Mouse (Mus musculus) thymus, postnatal 10 days (tissue): ENCODE measurements at regions not wholly inside any gene's neighbourhood (a gene's known extent, or its start where the extent isn't known, plus 50 kb on each side); places are given as distances from the start of the nearest gene placed in this dataset.

Experiments used
- DNase-seq, 2 experiments: peaks; one replicate each; pipeline ENCODE4 v3.0.0; 2021; ENCODE audit warnings: low spot score in 2 of 2

GRCm38 (mm10) chr2:50932936-50933335 lies 216.0 kb downstream of the Rnd3 start:
- no peak for DNase-seq

- no peak for DNase-seq
These were observed 227.9 kb downstream of the Rnd3 start for GRCm38 (mm10) chr2:50921002-50921401.

DNA sequence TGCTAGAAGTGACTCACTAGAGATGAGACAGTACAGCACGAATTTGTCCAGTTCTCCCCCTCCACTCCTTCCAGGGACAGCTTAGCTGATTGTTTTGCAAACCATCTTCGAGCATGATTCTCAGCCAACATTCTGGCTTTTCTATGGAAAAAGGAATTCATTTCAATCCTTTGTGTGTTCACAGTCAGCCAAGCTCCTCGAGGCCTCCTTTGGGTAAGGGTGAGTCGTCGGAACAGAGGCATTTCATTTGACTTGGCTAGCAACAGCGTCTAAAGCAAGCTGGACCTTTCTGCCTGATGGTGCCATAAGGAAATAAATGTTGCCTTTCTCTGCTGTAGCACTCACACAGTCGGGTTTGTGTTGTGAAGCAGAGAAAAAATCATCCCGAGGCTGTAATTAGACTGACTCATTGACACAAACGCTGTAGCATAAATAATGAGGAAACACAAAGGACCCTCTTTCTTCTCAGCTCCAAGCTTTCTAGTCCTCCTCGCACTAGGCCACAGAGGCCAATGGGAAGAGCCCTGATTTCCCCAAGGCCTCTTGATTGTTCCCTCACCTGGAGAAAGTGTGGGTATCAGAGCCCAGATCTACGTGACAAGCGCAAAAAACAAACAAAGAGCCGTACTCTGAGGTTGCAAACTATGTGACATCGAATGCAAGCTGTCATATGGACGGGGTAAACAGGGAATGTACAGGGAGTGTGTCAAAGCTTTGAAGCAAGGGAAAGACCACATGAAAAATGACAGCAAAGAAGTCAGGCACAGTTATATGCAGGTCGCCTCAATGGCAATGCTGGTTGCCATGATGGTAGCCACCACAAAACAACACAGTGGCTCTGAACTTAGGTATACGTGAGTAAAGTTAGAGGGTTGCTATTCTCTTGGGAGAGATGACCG lies 232.3 kb downstream of the Rnd3 start:
- no peak for DNase-seq

GRCm38 (mm10) chr2:50915149-50915548 lies 233.8 kb downstream of the Rnd3 start:
- DNase-seq = no peak

- DNase-seq = no peak
These were observed 234.7 kb downstream of the Rnd3 start for GRCm38 (mm10) chr2:50914176-50914575.

DNA sequence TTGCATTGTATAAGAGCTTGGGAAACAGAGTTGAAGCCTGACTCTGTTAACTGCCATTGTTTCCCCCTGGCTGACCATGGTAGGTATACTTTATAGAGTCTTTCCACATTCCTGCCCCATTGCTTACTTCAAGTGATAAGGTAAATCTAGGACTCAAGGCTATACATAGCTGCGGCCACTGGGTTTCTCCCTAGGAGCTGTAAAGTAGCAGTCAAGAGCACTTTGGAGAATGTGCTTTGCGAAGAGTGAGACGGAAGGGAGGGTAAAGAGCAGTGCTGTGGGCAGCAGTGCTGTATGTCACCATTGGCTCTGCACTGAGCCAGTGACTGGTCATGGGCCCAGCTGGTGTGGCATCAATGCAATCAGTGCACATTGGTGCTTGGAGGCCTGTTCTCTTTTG lies 240.1 kb downstream of the Rnd3 start:
- DNase-seq = no peak

DNA sequence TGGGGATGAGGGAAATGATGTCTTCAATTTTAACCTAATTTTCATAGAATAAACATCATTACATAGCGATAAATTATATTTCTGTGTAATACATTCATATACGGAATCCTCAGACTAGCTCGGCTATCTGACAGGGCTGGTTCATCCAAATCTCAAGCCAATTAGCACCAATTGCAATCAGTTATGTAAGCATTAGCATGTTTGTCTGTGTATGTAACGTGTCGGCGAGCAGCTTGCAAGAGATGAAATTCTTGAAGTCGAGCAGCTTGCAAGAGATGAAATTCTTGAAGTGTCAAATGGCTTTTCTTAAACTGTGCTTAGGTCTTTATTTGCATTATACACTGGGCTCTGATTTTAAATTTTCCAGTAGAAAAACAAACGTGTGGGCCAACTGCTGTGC lies 246.2 kb downstream of the Rnd3 start:
- no peak for DNase-seq

DNA sequence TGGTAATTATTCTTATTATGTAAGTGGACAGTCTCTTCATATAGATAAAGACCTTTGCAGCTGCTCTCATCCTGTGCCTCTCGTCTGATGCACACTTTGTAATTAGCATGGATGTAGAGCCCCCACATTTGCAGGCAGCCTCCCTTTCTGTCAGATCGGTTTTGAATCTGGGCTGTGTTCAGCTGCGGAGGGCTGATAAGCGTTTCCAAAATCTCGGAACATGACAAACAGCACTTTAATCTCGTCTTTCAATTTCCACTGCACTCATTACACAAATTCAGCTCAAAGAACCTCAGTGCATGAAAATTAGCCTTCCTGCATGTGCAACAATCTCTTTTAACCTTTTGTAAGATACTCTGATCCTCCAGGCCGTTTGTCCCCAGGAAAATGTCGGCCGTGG lies 246.7 kb downstream of the Rnd3 start:
- no peak for DNase-seq

DNA sequence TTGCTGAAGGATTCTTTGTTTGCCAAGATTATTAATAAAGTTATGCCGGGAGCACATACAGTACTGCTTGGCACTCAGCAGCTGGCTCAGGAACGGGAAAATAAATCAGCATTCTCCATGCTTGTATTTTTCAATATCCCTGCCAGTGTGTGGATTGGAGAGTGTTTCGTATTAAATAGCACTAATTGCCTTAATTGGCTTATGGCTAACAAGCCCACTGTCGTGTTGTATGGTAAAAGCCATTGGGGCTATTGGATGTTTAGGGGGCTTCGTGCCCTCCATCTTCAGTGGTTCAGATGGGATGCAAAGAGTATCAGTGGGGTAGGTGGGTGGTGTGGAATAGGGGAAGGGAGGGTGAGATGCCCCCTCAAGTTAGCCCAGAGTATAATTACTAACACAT lies 259.9 kb downstream of the Rnd3 start:
- DNase-seq = no peak

GRCm38 (mm10) chr2:50887954-50888353 lies 261.0 kb downstream of the Rnd3 start:
- no peak for DNase-seq

DNA sequence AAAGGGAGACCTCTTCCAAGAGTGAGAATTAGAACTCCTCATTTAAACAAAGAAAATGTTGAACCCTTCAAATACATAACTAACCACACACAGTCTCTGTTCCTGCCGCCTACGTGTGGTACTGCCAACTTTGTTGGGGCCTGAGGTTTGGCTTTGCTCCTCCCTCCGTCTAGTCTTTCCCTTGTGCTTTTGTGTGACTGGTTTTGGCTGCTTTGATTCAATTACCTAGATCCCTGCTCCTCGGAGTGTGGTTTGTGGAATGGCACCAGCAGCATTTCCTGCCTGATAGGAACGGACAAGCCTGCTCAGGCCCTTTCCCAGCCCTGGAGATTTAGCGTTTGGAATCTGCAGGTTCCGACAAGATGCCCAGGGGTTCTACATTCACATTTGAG lies 263.0 kb downstream of the Rnd3 start:
- DNase-seq = no peak

DNA sequence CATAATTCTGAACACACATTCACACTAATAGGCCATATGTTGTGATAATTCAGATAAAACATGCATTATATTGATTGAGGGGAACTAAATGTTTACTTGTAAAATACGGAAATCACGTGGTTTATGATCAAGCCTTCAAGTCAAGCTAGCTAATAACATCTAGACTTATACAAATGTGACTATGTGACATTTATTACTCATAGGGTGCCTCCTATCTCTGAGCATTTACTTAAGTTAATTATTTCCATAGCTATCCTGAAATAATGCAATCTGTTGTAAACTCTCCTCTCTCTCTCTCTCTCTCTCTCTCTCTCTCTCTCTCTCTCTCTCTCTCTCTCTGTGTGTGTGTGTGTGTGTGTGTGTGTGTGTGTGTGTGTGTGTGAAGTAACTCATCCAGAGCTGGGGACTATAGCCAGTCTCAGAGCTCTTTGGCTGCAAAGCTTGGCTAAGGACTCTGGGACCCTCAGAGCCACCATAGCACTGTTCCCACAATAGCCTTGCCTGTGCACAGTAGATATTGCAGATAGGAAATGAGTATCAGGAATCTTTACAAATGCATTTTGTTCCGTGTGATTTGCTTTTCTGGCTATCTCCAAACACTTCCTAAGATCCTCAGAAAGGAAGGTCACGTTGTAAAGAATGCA lies 263.5 kb downstream of the Rnd3 start:
- no peak for DNase-seq

DNA sequence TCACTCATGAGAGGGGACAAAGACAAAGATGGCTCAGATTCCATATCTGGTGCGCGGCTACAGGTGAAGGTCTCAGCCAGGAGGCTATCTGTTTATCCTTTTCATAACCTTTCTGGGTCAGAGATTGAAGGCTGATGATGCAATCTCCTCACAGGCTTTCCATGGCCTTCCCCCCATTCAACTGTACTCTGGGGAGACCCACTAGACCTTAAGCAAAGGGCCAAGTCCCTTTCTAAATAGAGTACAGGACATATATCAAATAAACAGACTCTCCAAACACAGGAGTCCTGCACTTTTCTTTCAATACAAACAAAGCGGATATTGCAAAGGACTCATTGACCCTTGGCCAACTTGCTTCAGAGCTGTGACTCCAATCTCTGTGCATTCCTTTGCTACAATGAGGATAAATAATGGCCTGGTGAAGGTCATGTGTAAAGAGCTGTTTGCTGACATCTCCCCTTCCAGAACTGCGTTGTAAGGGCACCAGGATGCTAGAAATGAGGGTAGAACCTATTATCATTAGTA lies 267.3 kb downstream of the Rnd3 start:
- no peak for DNase-seq

- DNase-seq = no peak
These were observed 268.1 kb downstream of the Rnd3 start for GRCm38 (mm10) chr2:50880806-50881205.

- no peak for DNase-seq
These were observed 271.2 kb downstream of the Rnd3 start for GRCm38 (mm10) chr2:50877716-50878115.

DNA sequence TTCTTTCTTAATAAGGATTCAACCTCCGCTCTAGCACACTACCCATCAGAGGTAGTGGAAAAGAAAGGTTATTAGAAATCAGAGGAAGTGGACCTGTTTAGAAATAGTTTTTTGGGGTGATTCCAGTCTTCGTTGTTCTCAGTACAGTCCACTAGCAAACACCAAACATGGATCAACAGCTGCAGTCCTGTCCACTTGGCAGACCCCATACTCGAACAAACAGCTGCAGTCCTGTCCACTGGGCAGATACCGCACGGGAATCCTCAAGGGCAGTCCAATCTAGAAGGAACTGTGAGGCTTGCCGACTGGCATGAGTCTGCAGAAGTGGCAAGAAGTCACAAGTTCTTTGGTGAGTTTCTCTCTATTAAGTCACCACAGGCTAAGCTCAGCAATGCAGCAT lies 273.8 kb downstream of the Rnd3 start:
- DNase-seq = no peak

DNA sequence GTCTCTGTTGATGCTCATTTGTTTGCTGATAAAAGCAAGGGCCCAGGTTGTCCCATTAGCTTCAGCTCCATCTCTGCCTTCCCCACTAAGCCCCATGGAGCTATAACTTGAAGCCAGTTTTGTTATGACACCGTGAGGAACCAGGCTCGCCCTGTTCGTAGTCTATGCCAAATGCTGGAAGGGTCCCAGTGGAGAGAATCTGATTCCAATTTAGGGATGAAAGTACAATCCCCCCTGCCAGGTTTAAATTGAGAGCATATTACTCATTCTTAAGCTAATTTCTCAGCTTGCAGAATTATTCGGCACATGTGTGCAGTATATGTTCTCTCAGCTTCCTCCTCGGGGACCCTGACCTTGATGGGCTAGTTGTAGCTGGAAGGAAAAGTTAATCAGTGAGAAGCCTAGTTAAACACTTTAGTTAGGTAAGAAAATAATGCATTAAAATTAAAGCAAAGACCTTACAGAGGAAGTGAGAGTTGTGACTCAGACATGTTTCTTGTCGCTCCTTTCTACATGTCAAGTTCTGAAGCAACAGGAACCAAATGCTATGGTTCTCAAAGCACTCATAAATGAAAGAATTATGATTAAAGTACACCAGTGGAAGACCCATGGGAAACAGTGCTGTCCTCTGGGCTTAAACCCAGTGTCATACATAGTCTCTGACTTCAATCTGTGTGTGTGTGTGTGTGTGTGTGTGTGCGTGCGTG lies 295.2 kb downstream of the Rnd3 start:
- no peak for DNase-seq

DNA sequence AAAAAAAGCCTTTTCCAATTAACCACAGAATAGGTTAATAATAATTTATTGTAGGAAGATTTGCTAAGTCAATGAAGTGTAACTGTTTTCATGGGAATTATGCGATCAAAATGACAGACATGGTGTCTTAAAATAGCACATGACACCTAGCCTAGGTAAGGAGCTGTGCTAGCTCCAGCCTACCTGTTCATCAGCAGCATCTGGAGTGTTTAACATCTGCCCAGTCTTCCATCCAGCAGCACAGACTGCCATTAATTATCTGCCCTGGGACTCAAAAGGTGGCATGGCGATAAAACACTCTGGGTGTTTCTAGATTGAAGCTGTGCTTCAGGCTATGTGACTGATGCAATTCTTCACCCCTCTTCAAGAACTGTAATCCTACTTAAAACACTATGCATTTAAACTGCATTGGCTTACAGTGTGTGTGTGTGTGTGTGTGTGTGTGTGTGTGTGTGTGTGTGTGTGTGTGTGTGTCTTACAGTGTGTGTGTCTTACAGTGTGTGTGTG lies 296.4 kb downstream of the Rnd3 start:
- DNase-seq = no peak

DNA sequence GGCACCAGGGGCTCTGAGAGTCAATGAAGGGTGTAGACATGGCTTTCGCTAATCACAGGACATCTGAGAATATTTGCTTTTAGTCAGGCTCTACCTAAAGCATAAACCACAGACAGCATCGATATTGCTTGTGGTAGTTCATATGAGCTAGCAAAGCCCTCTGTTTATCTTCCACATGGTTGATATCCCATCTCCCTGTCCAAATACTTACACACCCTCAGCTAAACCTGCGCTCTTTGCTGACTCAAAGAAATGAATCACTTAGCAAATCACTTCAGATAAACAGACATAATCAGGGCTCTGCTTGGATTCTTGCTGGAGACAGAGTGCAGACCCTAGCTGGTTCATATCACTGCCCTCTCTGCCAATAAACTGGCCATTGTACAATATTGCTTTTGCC lies 298.8 kb downstream of the Rnd3 start:
- DNase-seq = no peak

DNA sequence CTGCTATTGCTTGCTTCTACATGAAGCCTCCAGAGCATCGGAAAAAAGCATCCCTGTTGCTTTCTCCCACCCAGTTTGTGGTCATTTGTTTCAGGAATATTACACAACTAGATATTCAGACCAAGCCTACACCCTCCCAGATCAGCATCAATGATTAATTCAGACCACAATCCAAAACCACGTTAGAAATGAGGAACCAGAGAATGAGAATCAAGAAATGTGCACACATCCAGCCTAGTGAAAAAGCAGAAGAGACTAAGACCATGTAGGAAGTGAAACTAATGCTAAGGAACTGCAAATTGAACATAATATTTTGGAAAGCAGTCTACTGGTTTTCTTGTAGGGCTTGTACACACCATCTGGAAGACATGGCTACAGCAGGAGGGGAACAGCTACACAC lies 307.0 kb downstream of the Rnd3 start:
- no peak for DNase-seq

GRCm38 (mm10) chr2:50835511-50836320 lies 313.2 kb downstream of the Rnd3 start:
- no peak for DNase-seq
